Mouse (Mus musculus) B cell, adult 2 months (primary cell): ENCODE measurements around the gene Palm2.

Experiments
- DNase-seq, 2 experiments: peaks; one replicate each; pipeline ENCODE4 v3.0.0; 2022

Gene Palm2

GRCm38 (mm10) chr4:57569711-57570110 is 135.7 kb downstream of the Palm2 start:
- no peak for DNase-seq

- no peak for DNase-seq
Observed at GRCm38 (mm10) chr4:57570229-57570628, 136.2 kb downstream of the Palm2 start.

- DNase-seq, result no peak
Observed at GRCm38 (mm10) chr4:57574181-57574580, 140.1 kb downstream of the Palm2 start.

GRCm38 (mm10) chr4:57574646-57575045 is 140.6 kb downstream of the Palm2 start:
- no peak for DNase-seq

GRCm38 (mm10) chr4:57575686-57576085 is 141.6 kb downstream of the Palm2 start:
- DNase-seq, result no peak

- DNase-seq, result no peak
Observed at GRCm38 (mm10) chr4:57576095-57576494, 142.0 kb downstream of the Palm2 start.

- no peak for DNase-seq
Observed at GRCm38 (mm10) chr4:57579683-57580082, 145.6 kb downstream of the Palm2 start.

GRCm38 (mm10) chr4:57585281-57585800 is 151.3 kb downstream of the Palm2 start:
- DNase-seq, result no peak

GRCm38 (mm10) chr4:57586933-57587658 is 153.0 kb downstream of the Palm2 start:
- DNase-seq, result no peak

- DNase-seq, result no peak
Observed at GRCm38 (mm10) chr4:57588356-57588755, 154.3 kb downstream of the Palm2 start.

GRCm38 (mm10) chr4:57592751-57593150 is 158.7 kb downstream of the Palm2 start:
- no peak for DNase-seq

- DNase-seq, result no peak
Observed at GRCm38 (mm10) chr4:57599946-57600345, 165.9 kb downstream of the Palm2 start.

- no peak for DNase-seq
Observed at GRCm38 (mm10) chr4:57600685-57601457, 166.8 kb downstream of the Palm2 start.

- no peak for DNase-seq
Observed at GRCm38 (mm10) chr4:57601458-57601835, 167.4 kb downstream of the Palm2 start.

GRCm38 (mm10) chr4:57601903-57602617 is 168.0 kb downstream of the Palm2 start:
- DNase-seq, result no peak

GRCm38 (mm10) chr4:57606258-57606657 is 172.2 kb downstream of the Palm2 start:
- no peak for DNase-seq

GRCm38 (mm10) chr4:57607247-57607942 is 173.3 kb downstream of the Palm2 start:
- DNase-seq, result peak; percentile 9 to 26

GRCm38 (mm10) chr4:57611303-57612077 is 177.4 kb downstream of the Palm2 start:
- no peak for DNase-seq

- no peak for DNase-seq
Observed at GRCm38 (mm10) chr4:57612716-57613115, 178.7 kb downstream of the Palm2 start.

- DNase-seq, result no peak
Observed at GRCm38 (mm10) chr4:57614686-57615085, 180.6 kb downstream of the Palm2 start.

- no peak for DNase-seq
Observed at GRCm38 (mm10) chr4:57618743-57619142, 184.7 kb downstream of the Palm2 start.

GRCm38 (mm10) chr4:57622816-57623215 is 188.8 kb downstream of the Palm2 start:
- no peak for DNase-seq
